Comparison of ENCODE assay signal across 8 mouse cellular contexts in genomic region chrX:107402915-107403912, GRCm38 (mm10). TPM values are rescaled to one million over a fixed set of nuclear protein-coding genes. Genes with fewer than 3 reads are reported as not detected.
DNase-seq lines count a peak whose midpoint lies in the region; ATAC-seq lines count a peak whose summit lies in the region.

Gene Itm2a, minus strand, starts transcription at chrX:107403376.

- 0 out of 2 replicates have a peak within 1 kb of the TSS, but pooled peaks have one; percentile 13 for H3K27ac ChIP-seq in kidney, embryonic 15.5 days
- peak within 1 kb of the TSS; percentile 84 for H3K27ac ChIP-seq in limb, embryonic 13.5 days
- no peak within 1 kb of the TSS for H3K27ac ChIP-seq in midbrain, embryonic 15.5 days
- peak within 1 kb of the TSS; percentile 66 for H3K27ac ChIP-seq in stomach, embryonic 16.5 days (ENCODE audit: low read length)

- H3K9ac ChIP-seq in kidney, embryonic 15.5 days, result 0 out of 2 replicates have a peak within 1 kb of the TSS, but pooled peaks have one; percentile 10
- peak within 1 kb of the TSS; percentile 75 for H3K9ac ChIP-seq in limb, embryonic 13.5 days
- H3K9ac ChIP-seq in midbrain, embryonic 15.5 days, result peak within 1 kb of the TSS; percentile 46
- peak within 1 kb of the TSS; percentile 64 for H3K9ac ChIP-seq in stomach, embryonic 16.5 days (ENCODE audit: low read length)

- 0 out of 2 replicates have a peak, but pooled peaks cover 3% of the 10 kb centered on the region for H3K27me3 ChIP-seq in kidney, embryonic 15.5 days
- H3K27me3 ChIP-seq in limb, embryonic 13.5 days, result no peaks in the 10 kb centered on the region
- H3K27me3 ChIP-seq in midbrain, embryonic 15.5 days (replicated peaks), result no peaks in the 10 kb centered on the region
- H3K27me3 ChIP-seq in stomach, embryonic 16.5 days (ENCODE audit: control insufficient read depth, insufficient read depth, low read length), result no peaks in the 10 kb centered on the region

- 17% methylated on average over 28 of the region's 30 CpGs for WGBS in kidney, embryonic 15.5 days
- 18% methylated on average over 28 of the region's 30 CpGs for WGBS in limb, embryonic 13.5 days
- 22% methylated on average over 29 of the region's 30 CpGs for WGBS in midbrain, embryonic 15.5 days
- WGBS in stomach, embryonic 16.5 days, result 20% methylated on average over 30 of the region's 30 CpGs

- H3K4me3 ChIP-seq in kidney, embryonic 15.5 days (replicated peaks), result peak within 1 kb of the TSS; percentile 53
- H3K4me3 ChIP-seq in limb, embryonic 13.5 days, result peak within 1 kb of the TSS; percentile 60
- H3K4me3 ChIP-seq in midbrain, embryonic 15.5 days, result peak within 1 kb of the TSS; percentile 48
- H3K4me3 ChIP-seq in stomach, embryonic 16.5 days (replicated peaks; ENCODE audit: low read length), result peak within 1 kb of the TSS; percentile 51

- peak within 1 kb of the TSS; percentile 63 for H3K4me2 ChIP-seq in kidney, embryonic 15.5 days
- peak within 1 kb of the TSS; percentile 60 for H3K4me2 ChIP-seq in limb, embryonic 13.5 days (replicated peaks)
- peak within 1 kb of the TSS; percentile 67 for H3K4me2 ChIP-seq in midbrain, embryonic 15.5 days
- peak within 1 kb of the TSS; percentile 49 for H3K4me2 ChIP-seq in stomach, embryonic 16.5 days (ENCODE audit: low read depth, low read length)

- DNase-seq in kidney, adult 11 months, result no peak
- DNase-seq in embryo, embryonic 10 days (ENCODE audit: low spot score), result peak; percentile 61
- DNase-seq in gastrocnemius, postnatal 4 days (ENCODE audit: low spot score in 2 of 2), result peak; percentile 25 to 57
- peak; percentile 69 for DNase-seq in induced T-regulatory cell, adult 2 months (ENCODE audit: low read depth)

- ATAC-seq in kidney, embryonic 15.5 days (replicated peaks; ENCODE audit: low FRiP score), result peak; percentile 99
- ATAC-seq in limb, embryonic 13.5 days (ENCODE audit: low FRiP score, low read depth), result peak; percentile 97
- ATAC-seq in midbrain, embryonic 15.5 days (replicated peaks), result peak; percentile 97
- peak; percentile 93 for ATAC-seq in stomach, embryonic 16.5 days (ENCODE audit: insufficient read depth, low FRiP score)

- no peaks in the 10 kb centered on the region for H3K36me3 ChIP-seq in kidney, embryonic 15.5 days
- H3K36me3 ChIP-seq in limb, embryonic 13.5 days, result no peaks in the 10 kb centered on the region
- H3K36me3 ChIP-seq in midbrain, embryonic 15.5 days (replicated peaks), result no peaks in the 10 kb centered on the region
- no peaks in the 10 kb centered on the region for H3K36me3 ChIP-seq in stomach, embryonic 16.5 days (ENCODE audit: control insufficient read depth, insufficient read depth, low read length)

- H3K9me3 ChIP-seq in kidney, embryonic 15.5 days (replicated peaks), result no peaks in the 10 kb centered on the region
- no peaks in the 10 kb centered on the region for H3K9me3 ChIP-seq in limb, embryonic 13.5 days
- no peaks in the 10 kb centered on the region for H3K9me3 ChIP-seq in midbrain, embryonic 15.5 days
- no peaks in the 10 kb centered on the region for H3K9me3 ChIP-seq in stomach, embryonic 16.5 days (replicated peaks; ENCODE audit: control insufficient read depth, low read length)

- H3K4me1 ChIP-seq in kidney, embryonic 15.5 days, result no peaks in the 10 kb centered on the region
- H3K4me1 ChIP-seq in limb, embryonic 13.5 days, result peaks cover 3% of the 10 kb centered on the region; the same call in 1 of the 2 replicates
- no peaks in the 10 kb centered on the region for H3K4me1 ChIP-seq in midbrain, embryonic 15.5 days
- no peaks in the 10 kb centered on the region for H3K4me1 ChIP-seq in stomach, embryonic 16.5 days (ENCODE audit: control insufficient read depth, insufficient read depth, low read length)

RNA-seq across cellular contexts. Expression of gene Itm2a, which starts in this region (rescaled TPM):
- polyA plus RNA-seq in kidney, embryonic 15.5 days (2015; fragmentation: Nextera tagmentation; extraction: Ambion mirVana), result 220 and 234 TPM in 2 replicates
- 1,000 to 10,000 TPM; 1,812 to 1,861 TPM for total RNA-seq in gastrocnemius, postnatal 4 days (2021)
- 1,138 and 1,166 TPM in 2 replicates for polyA plus RNA-seq in limb, embryonic 13.5 days (2015; fragmentation: Nextera tagmentation; extraction: Ambion mirVana)
- polyA plus RNA-seq in midbrain, embryonic 15.5 days (2015; fragmentation: Nextera tagmentation; extraction: Ambion mirVana), result 130 and 136 TPM in 2 replicates
- polyA plus RNA-seq in stomach, embryonic 16.5 days (2015; fragmentation: Nextera tagmentation; extraction: Ambion mirVana), result 1,238 and 1,411 TPM in 2 replicates

Comparison
In these comparisons a context has a peak if more than half of its experiments do, and no peak if none do; other contexts are left out.
1. H3K9ac ChIP-seq: peak in every context shown above with its lines; median percentile 75 in limb, embryonic 13.5 days; 64 in stomach, embryonic 16.5 days; 46 in midbrain, embryonic 15.5 days; 10 in kidney, embryonic 15.5 days.